Mouse (Mus musculus) lung, embryonic 16.5 days (tissue): ENCODE results near the gene Carnmt1. TPM values are rescaled to one million over a fixed set of nuclear protein-coding genes. Genes with fewer than 3 reads are reported as not detected.

Source experiments
- ATAC-seq: fragments of 200-750 bp; cut with Nextera tagmentation; 2 replicates; pipeline ENCODE4 v1.8.0; 2017; ENCODE audit warnings: low read depth, mild to moderate bottlenecking, moderate library complexity
- H3K27ac ChIP-seq: fragments of 300-500 bp; sonication (generic); 2 replicates; pipeline ENCODE4 v1.5.1; 2014; ENCODE audit warnings: mild to moderate bottlenecking, control low read depth, low read length
- H3K27me3 ChIP-seq: fragments of 300-500 bp; sonication (generic); 2 replicates; pipeline ENCODE4 v1.6.1; 2014; ENCODE audit warnings: low read depth, low read length, mixed read lengths; ENCODE audit not compliant: control insufficient read depth, insufficient read depth
- H3K36me3 ChIP-seq: fragments of 300-500 bp; sonication (generic); 2 replicates; pipeline ENCODE4 v1.6.1; 2014; ENCODE audit warnings: low read length; ENCODE audit not compliant: control insufficient read depth, insufficient read depth
- H3K4me1 ChIP-seq: fragments of 300-500 bp; sonication (generic); replicated peaks from 2 replicates; pipeline ENCODE4 v1.6.1; 2014; ENCODE audit warnings: low read length, mixed read lengths; ENCODE audit not compliant: control insufficient read depth, insufficient read depth
- H3K4me2 ChIP-seq: fragments of 300-500 bp; sonication (generic); 2 replicates; pipeline ENCODE4 v1.6.1; 2014; ENCODE audit warnings: low read depth, low read length, control low read depth
- H3K4me3 ChIP-seq: fragments of 300-500 bp; sonication (generic); 2 replicates; pipeline ENCODE4 v1.5.1; 2014; ENCODE audit warnings: mild to moderate bottlenecking, low read length, control low read depth
- H3K9ac ChIP-seq: fragments of 300-500 bp; sonication (generic); 2 replicates; pipeline ENCODE4 v1.6.1; 2014; ENCODE audit warnings: low read length, control low read depth
- H3K9me3 ChIP-seq: fragments of 300-500 bp; sonication (generic); 2 replicates; pipeline ENCODE4 v1.6.1; 2016; ENCODE audit warnings: low read length; ENCODE audit not compliant: control insufficient read depth
- WGBS: fragments of 180-500 bp; shearing (Covaris S2); extraction: QIAGEN DNeasy Blood & Tissue Kit; methylation state at CpG from one replicate; pipeline ENCODE4 v1.1.7; 2014; 5-methylcytosine and 5-hydroxymethylcytosine counted together
- polyA plus RNA-seq: library from polyadenylated mRNA; unstranded; fragments of >200 nt; fragmentation: Nextera tagmentation; extraction: Ambion mirVana; gene quantifications from 2 replicates; pipeline ENCODE4 v1.2.1, GENCODE M21; 2015

The Carnmt1 gene
- polyA plus RNA-seq, 1 experiment from 2014 or later, result 21.5 TPM

DNA sequence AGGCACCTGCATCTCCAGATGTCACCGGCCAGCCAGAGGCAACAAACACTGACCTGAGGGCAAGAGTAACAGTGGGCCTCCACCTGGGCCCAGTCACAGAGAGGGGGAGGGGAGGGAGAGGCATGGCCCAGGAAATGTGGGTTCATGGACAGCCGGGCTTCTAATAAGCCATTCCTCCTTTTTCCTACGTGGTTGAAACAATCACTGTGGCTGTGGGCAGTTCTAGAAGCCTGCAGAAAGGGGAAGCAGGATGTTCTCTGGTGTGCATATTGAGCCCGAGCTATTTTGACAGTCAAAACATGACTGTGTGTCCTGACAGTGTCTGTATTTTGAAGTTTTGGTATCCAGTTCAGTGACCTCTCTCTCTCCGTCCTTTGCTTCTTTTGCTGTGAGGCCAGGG lies 31.6 kb upstream of the Carnmt1 start:
- Histone ChIP-seq H3K27me3 (no peaks in the 10 kb centered on the region), H3K4me1 (no peaks in the 10 kb centered on the region), H3K9ac (no peak overlapping the region), H3K4me2 (no peak overlapping the region), H3K9me3 (no peaks in the 10 kb centered on the region), H3K4me3 (no peak overlapping the region), H3K36me3 (no peaks in the 10 kb centered on the region), H3K27ac (no peak overlapping the region)
- no peak for ATAC-seq
- WGBS, result 48% methylated on average over 5 of the region's 5 CpGs

DNA sequence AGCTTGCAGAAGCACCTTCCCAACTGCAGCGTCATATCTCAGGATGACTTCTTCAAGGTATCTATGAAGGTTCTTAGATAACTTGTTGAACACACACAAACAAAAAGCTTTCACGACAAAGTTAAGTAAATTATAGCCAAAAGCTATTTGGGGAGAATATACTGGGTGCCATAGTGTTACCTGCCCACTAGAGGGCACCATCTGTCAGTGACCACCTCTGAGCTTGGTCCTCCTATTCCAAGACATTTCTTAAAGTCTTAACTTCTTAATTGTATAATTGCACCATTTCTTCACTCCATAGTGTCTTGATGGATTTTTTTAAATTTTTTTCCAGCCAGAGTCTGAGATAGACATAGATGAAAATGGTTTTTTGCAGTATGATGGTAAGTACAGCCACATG lies 31.0 kb upstream of the Carnmt1 start:
- Histone ChIP-seq H3K36me3 (no peaks in the 10 kb centered on the region), H3K9me3 (no peaks in the 10 kb centered on the region), H3K27me3 (no peaks in the 10 kb centered on the region), H3K9ac (no peak overlapping the region), H3K4me1 (no peaks in the 10 kb centered on the region), H3K4me2 (no peak overlapping the region), H3K27ac (no peak overlapping the region), H3K4me3 (no peak overlapping the region)
- 16% methylated on average over 2 of the region's 2 CpGs for WGBS
- ATAC-seq, result no peak

DNA sequence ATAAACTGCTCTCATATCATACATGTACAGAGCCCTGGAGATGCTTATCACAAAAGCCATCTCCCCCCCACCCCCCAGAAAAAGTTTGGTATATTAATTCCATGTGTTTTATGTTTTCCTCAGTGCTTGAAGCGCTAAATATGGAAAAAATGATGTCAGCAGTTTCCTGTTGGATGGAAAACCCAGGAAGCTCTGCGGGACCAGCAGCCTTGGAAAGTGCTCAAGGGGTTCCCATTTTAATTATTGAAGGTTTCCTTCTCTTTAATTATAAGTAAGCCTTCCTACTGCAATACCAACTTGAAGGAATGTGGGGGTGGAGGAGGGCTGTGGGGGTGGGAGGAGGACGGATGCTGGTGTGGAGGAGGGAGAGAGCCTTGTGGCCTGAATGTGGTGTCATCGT lies 29.6 kb upstream of the Carnmt1 start:
- Histone ChIP-seq H3K4me2 (no peak overlapping the region), H3K27me3 (no peaks in the 10 kb centered on the region), H3K27ac (no peak overlapping the region), H3K4me1 (no peaks in the 10 kb centered on the region), H3K4me3 (no peak overlapping the region), H3K9me3 (no peaks in the 10 kb centered on the region), H3K36me3 (no peaks in the 10 kb centered on the region), H3K9ac (no peak overlapping the region)
- no peak for ATAC-seq
- 65% methylated on average over 4 of the region's 4 CpGs for WGBS

GRCm38 (mm10) chr19:18643411-18643810 lies 27.2 kb upstream of the Carnmt1 start:
- Histone ChIP-seq H3K4me1 (no peaks in the 10 kb centered on the region), H3K9me3 (no peaks in the 10 kb centered on the region), H3K36me3 (no peaks in the 10 kb centered on the region), H3K4me2 (no peak overlapping the region), H3K27ac (no peak overlapping the region), H3K9ac (no peak overlapping the region), H3K27me3 (no peaks in the 10 kb centered on the region), H3K4me3 (no peak overlapping the region)
- 41% methylated on average over 4 of the region's 4 CpGs for WGBS
- no peak for ATAC-seq

- Histone ChIP-seq H3K9ac (no peak overlapping the region), H3K27me3 (no peaks in the 10 kb centered on the region), H3K4me1 (no peaks in the 10 kb centered on the region), H3K4me3 (no peak overlapping the region), H3K36me3 (no peaks in the 10 kb centered on the region), H3K9me3 (no peaks in the 10 kb centered on the region), H3K27ac (no peak overlapping the region), H3K4me2 (no peak overlapping the region)
- 74% methylated on average over 6 of the region's 6 CpGs for WGBS
- no peak for ATAC-seq
Measured at GRCm38 (mm10) chr19:18644084-18644483, 26.5 kb upstream of the Carnmt1 start.

DNA sequence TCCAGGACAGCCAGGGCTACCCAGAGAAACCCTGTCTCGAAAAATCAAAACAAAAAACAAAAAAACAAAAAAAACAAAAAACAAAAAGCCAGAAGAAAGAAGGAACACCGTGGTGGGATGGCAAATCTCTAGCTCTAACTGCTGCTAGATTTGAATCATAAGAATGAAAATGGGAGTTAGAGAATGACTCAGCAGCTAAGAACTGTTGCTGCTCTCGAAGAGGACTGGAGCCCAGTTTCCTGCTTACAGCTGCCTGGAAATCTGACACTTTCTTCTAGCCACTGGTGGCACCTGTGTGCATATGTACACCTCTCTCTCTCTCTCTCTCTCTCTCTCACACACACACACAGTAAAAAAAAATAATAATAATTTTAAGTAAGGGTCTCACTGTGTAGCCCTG lies 24.2 kb upstream of the Carnmt1 start:
- ATAC-seq, result no peak
- Histone ChIP-seq H3K36me3 (no peaks in the 10 kb centered on the region), H3K9ac (no peak overlapping the region), H3K4me2 (no peak overlapping the region), H3K27ac (no peak overlapping the region), H3K4me3 (no peak overlapping the region), H3K4me1 (no peaks in the 10 kb centered on the region), H3K27me3 (no peaks in the 10 kb centered on the region), H3K9me3 (no peaks in the 10 kb centered on the region)
- 58% methylated on average over 3 of the region's 3 CpGs for WGBS

GRCm38 (mm10) chr19:18646853-18647420 lies 23.6 kb upstream of the Carnmt1 start:
- H3K9ac ChIP-seq, result no peak overlapping the region
- H3K4me2 ChIP-seq, result no peak overlapping the region
- WGBS, result 52% methylated on average over 5 of the region's 5 CpGs
- H3K9me3 ChIP-seq, result no peaks in the 10 kb centered on the region
- H3K4me3 ChIP-seq, result no peak overlapping the region
- no peaks in the 10 kb centered on the region for H3K4me1 ChIP-seq
- H3K36me3 ChIP-seq, result no peaks in the 10 kb centered on the region
- no peak overlapping the region for H3K27ac ChIP-seq
- H3K27me3 ChIP-seq, result no peaks in the 10 kb centered on the region
- ATAC-seq, result no peak

DNA sequence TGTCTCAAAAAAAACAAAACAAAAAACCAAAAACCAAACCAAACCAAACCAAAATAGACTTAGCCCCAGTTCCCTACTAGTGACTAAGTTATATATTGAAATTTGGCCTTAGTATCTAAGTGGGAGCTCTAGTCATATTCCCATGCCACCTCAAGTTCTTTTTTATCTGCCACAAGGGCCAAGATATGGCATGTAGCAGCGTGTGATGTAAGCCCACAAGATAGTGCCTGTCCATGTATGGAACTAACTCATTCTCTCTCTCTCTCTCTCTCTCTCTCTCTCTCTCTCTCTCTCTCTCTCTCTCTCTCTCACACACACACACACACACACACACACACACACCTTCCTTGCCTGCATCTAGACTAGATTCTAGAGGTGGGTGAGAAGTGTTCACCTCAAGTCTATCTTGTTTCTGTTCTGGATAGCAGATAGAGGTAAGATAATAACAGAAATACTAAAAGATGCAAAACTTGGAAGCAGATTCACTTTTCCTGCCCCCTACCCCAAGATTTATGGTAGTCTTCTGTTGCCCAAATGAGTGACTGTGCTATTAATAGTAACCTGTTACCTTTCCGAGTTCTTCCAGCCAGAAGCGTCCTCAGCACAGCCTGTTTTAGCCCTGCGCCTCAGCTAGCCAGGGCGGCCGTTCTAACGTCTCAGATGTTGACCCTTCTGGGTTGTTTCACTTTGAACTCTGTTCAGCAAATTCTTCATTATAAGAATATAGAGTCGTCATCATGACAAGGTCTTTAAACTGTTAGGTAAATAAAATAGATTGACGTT lies 22.6 kb upstream of the Carnmt1 start:
- Histone ChIP-seq H3K4me3 (no peak overlapping the region), H3K4me2 (no peak overlapping the region), H3K27me3 (no peaks in the 10 kb centered on the region), H3K27ac (no peak overlapping the region), H3K9me3 (no peaks in the 10 kb centered on the region), H3K9ac (no peak overlapping the region), H3K36me3 (no peaks in the 10 kb centered on the region), H3K4me1 (no peaks in the 10 kb centered on the region)
- 49% methylated on average over 9 of the region's 9 CpGs for WGBS
- ATAC-seq, result no peak

DNA sequence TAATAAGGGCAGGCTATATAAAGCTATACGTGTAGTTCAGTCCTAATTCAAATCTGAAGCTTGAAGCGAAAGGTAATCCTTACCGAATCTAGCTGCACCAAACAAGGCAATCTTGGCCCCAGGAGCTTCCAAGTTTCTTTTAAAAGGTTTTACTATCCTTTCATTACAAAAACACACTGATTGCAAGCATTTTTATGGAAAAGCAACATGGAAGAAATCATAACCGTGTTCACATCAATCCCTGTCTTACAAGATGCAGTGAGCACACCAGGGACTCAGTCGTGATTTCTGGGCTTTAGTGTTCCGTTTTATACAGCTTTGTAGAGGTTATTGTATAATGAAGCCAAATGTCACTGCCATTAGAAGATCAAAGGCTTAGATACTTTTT lies 22.0 kb upstream of the Carnmt1 start:
- no peaks in the 10 kb centered on the region for H3K9me3 ChIP-seq
- H3K27me3 ChIP-seq, result no peaks in the 10 kb centered on the region
- no peak overlapping the region for H3K27ac ChIP-seq
- no peak overlapping the region for H3K4me2 ChIP-seq
- H3K36me3 ChIP-seq, result no peaks in the 10 kb centered on the region
- H3K9ac ChIP-seq, result no peak overlapping the region
- no peak overlapping the region for H3K4me3 ChIP-seq
- 78% methylated on average over 6 of the region's 6 CpGs for WGBS
- ATAC-seq, result no peak
- no peaks in the 10 kb centered on the region for H3K4me1 ChIP-seq
